Mouse (Mus musculus) ES-E14 (cell line): ENCODE data around the gene Snrnp70. TPM values are rescaled to one million over a fixed set of nuclear protein-coding genes. Genes with fewer than 3 reads are reported as not detected.

Experiments
- DNase-seq: peaks from one replicate; pipeline ENCODE4 v3.0.0-alpha.2; 2013; ENCODE audit warnings: low read depth, low spot score
- H3K27ac ChIP-seq: 2 replicates; pipeline ENCODE4 v1.5.1; 2012; ENCODE audit warnings: low read depth, mild to moderate bottlenecking, low read length, moderate library complexity, mixed read lengths; ENCODE audit not compliant: poor library complexity, insufficient read depth, severe bottlenecking
- H3K36me3 ChIP-seq: 2 replicates; pipeline ENCODE4 v1.6.1; 2012; ENCODE audit warnings: mild to moderate bottlenecking, low read length, moderate library complexity, mixed read lengths; ENCODE audit not compliant: control insufficient read depth, poor library complexity, insufficient read depth, severe bottlenecking
- H3K4me1 ChIP-seq, 2 experiments: fragments of 150-350 bp in 1 of 2; sonication (generic) in 1 of 2; 2 replicates each; pipeline ENCODE4 v1.6.1; 2012; ENCODE audit warnings: low read length in 2 of 2, mild to moderate bottlenecking in 1 of 2, mixed read lengths in 1 of 2; ENCODE audit not compliant: control insufficient read depth in 2 of 2, insufficient read depth in 2 of 2, poor library complexity in 1 of 2
- H3K4me3 ChIP-seq, 2 experiments: fragments of 150-350 bp in 1 of 2; sonication (generic) in 1 of 2; 2 replicates each; pipeline ENCODE4 v1.5.1; 2012; ENCODE audit warnings: low read length in 2 of 2, low read depth in 1 of 2, mild to moderate bottlenecking in 1 of 2, mixed read lengths in 1 of 2; ENCODE audit not compliant: insufficient read depth in 1 of 2, poor library complexity in 1 of 2, severe bottlenecking in 1 of 2
- H3K9ac ChIP-seq: 2 replicates; pipeline ENCODE4 v1.6.1; 2012; ENCODE audit warnings: low read depth, mild to moderate bottlenecking, low read length, mixed read lengths; ENCODE audit not compliant: poor library complexity, insufficient read depth, severe bottlenecking
- H3K9me3 ChIP-seq: fragments of 150-350 bp; sonication (generic); 2 replicates; pipeline ENCODE4 v1.6.1; 2012; ENCODE audit warnings: low read depth, mild to moderate bottlenecking, low read length; ENCODE audit not compliant: control insufficient read depth, insufficient read depth
- CHD2 ChIP-seq: IDR thresholded peaks from 2 replicates; pipeline ENCODE4 v1.6.1; 2014; ENCODE audit warnings: mild to moderate bottlenecking, low read depth, low read length, inconsistent platforms
- HCFC1 ChIP-seq: IDR thresholded peaks from 2 replicates; pipeline ENCODE4 v1.6.1; 2012; ENCODE audit warnings: low read length, inconsistent platforms, borderline replicate concordance; ENCODE audit not compliant: insufficient read depth
- MAFK ChIP-seq: IDR thresholded peaks from 2 replicates; pipeline ENCODE4 v1.6.1; 2014; ENCODE audit warnings: mild to moderate bottlenecking, low read depth, low read length, inconsistent platforms; ENCODE audit not compliant: insufficient read depth
- ZC3H11A ChIP-seq: IDR thresholded peaks from 2 replicates; pipeline ENCODE4 v1.6.1; 2012; ENCODE audit warnings: low read depth, mild to moderate bottlenecking, inconsistent platforms, low read length, borderline replicate concordance
- ZNF384 ChIP-seq: IDR thresholded peaks from 2 replicates; pipeline ENCODE4 v1.6.1; 2012; ENCODE audit warnings: low read depth, low read length, inconsistent platforms
- in situ Hi-C, 2 experiments: fragments of 600-800 bp; cut with MboI; formaldehyde crosslinking; loops; one replicate each; pipeline ENCODE4 v1.15.1; 2025; ENCODE audit warnings: low sequenced_read_pairs in 2 of 2, inconsistent platforms in 1 of 2; ENCODE audit not compliant: unreplicated experiment in 2 of 2
- total RNA-seq: library from RNA; depleted of rRNA; stranded (reverse); fragments of 300-350 nt; gene quantifications from 2 replicates; pipeline ENCODE4 v1.2.3, GENCODE M21; 2012

The Snrnp70 gene
- total RNA-seq, 1 experiment: 303 TPM

GRCm38 (mm10) chr7:45366652-45367019, 28.9 kb downstream of the Snrnp70 start, which contains the start of gene Ppfia3:
Gene Ppfia3 (minus strand): TSS chr7:45367019.
- peaks cover 2 to 18% of the 10 kb centered on the region in 2 experiments; a peak in 3 of 4 replicates for H3K4me1 ChIP-seq
- TF ChIP-seq ZC3H11A (no peak), CHD2 (no peak), ZNF384 (no peak), HCFC1 (no peak), MAFK (no peak)
- H3K36me3 ChIP-seq: peaks cover 2% of the 10 kb centered on the region; the same call in 1 of the 2 replicates
- no peaks in the 10 kb centered on the region for H3K9me3 ChIP-seq
- peak within 1 kb of the TSS; percentile 73 to 81 for H3K4me3 ChIP-seq
- no peak for DNase-seq
- in situ Hi-C loops: no loop called here
- peak within 1 kb of the TSS; percentile 33; the same call in 1 of the 2 replicates for H3K27ac ChIP-seq
- peak within 1 kb of the TSS; percentile 83 for H3K9ac ChIP-seq

- TF ChIP-seq ZC3H11A (no peak), CHD2 (no peak), MAFK (no peak), ZNF384 (no peak), HCFC1 (no peak; the same call in 1 of the 2 replicates)
- Histone ChIP-seq H3K4me3 (peak overlapping the region; percentile 73 to 81), H3K9ac (peak overlapping the region; percentile 51; the same call in 1 of the 2 replicates), H3K9me3 (no peaks in the 10 kb centered on the region), H3K27ac (no peak overlapping the region), H3K36me3 (no peaks in the 10 kb centered on the region; the same call in 1 of the 2 replicates), H3K4me1 (peaks cover 2 to 15% of the 10 kb centered on the region in 2 experiments; a peak in 3 of 4 replicates)
- in situ Hi-C loops: no loop called here
- DNase-seq: no peak
Observed at GRCm38 (mm10) chr7:45365742-45366651, 29.5 kb downstream of the Snrnp70 start.

- H3K36me3 ChIP-seq: no peaks in the 10 kb centered on the region; the same call in 1 of the 2 replicates
- no peak overlapping the region for H3K9ac ChIP-seq
- TF ChIP-seq ZNF384 (no peak), ZC3H11A (no peak), CHD2 (no peak), HCFC1 (no peak), MAFK (no peak)
- DNase-seq: no peak
- no peaks in the 10 kb centered on the region for H3K9me3 ChIP-seq
- peaks cover 3 to 13% of the 10 kb centered on the region in 2 experiments; a peak in 3 of 4 replicates for H3K4me1 ChIP-seq
- no peak overlapping the region for H3K4me3 ChIP-seq
- H3K27ac ChIP-seq: no peak overlapping the region
- in situ Hi-C loops: no loop called here
Observed at GRCm38 (mm10) chr7:45363983-45364382, 31.6 kb downstream of the Snrnp70 start.

- no peaks in the 10 kb centered on the region for H3K36me3 ChIP-seq
- in situ Hi-C loops: no loop called here
- TF ChIP-seq ZC3H11A: no peak
- no peak for TF ChIP-seq CHD2
- TF ChIP-seq HCFC1: no peak
- no peak for TF ChIP-seq MAFK
- TF ChIP-seq ZNF384: no peak
- H3K4me3 ChIP-seq: peak overlapping the region in 1 of 2 experiments; percentile 87; a peak in 1 of 4 replicates
- DNase-seq: peak; percentile 95
- H3K9ac ChIP-seq: no peak overlapping the region
- H3K4me1 ChIP-seq: peaks cover 3 to 10% of the 10 kb centered on the region in 2 experiments; a peak in 3 of 4 replicates
- H3K27ac ChIP-seq: no peak overlapping the region
- no peaks in the 10 kb centered on the region for H3K9me3 ChIP-seq
Observed at GRCm38 (mm10) chr7:45362801-45363200, 32.7 kb downstream of the Snrnp70 start.
